Mouse (Mus musculus) heart, postnatal 10 days (tissue): ENCODE results near the gene Slc38a11. TPM values are rescaled to one million over a fixed set of nuclear protein-coding genes. Genes with fewer than 3 reads are reported as not detected.

ENCODE experiments used
- DNase-seq, 2 experiments: peaks; one replicate each; pipeline ENCODE4 v3.0.0; 2021
- intact Hi-C: fragments of 180-260 bp; cut with DNase I; formaldehyde crosslinking; loops from one replicate; pipeline ENCODE4 v1.15.1; 2025
- total RNA-seq, 2 experiments: library from RNA; stranded (reverse); gene quantifications; 2 replicates each; pipeline ENCODE4 v1.2.3; 2021

The Slc38a11 gene
- total RNA-seq, 2 experiments from 2014 or later = 1.5 to 2.4 TPM

- intact Hi-C loops = no loop called here
- no peak for DNase-seq
Observed at GRCm38 (mm10) chr2:65334091-65334490, 29.7 kb downstream of the Slc38a11 start.

DNA sequence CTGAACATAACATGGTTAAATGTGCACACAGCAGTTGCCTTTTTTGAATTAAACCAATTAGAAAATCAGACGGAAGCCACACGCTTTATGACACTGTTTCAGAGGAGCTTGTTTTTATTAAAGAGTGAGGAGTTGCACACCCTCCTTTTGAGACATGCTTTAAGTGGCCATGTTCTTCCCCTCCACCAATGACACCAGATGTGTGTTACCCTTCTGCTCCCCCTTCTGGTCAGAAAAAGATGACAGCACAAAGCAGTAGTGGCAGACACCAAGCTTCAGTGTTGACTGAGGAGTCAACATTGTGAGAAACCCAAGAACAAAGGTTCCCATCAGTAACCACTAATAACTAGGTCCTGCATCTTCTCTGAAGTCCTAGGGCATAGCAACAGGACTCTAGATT, 32.5 kb downstream of the Slc38a11 start:
- intact Hi-C loops = no loop called here
- peak; percentile 41 to 59 for DNase-seq

DNA sequence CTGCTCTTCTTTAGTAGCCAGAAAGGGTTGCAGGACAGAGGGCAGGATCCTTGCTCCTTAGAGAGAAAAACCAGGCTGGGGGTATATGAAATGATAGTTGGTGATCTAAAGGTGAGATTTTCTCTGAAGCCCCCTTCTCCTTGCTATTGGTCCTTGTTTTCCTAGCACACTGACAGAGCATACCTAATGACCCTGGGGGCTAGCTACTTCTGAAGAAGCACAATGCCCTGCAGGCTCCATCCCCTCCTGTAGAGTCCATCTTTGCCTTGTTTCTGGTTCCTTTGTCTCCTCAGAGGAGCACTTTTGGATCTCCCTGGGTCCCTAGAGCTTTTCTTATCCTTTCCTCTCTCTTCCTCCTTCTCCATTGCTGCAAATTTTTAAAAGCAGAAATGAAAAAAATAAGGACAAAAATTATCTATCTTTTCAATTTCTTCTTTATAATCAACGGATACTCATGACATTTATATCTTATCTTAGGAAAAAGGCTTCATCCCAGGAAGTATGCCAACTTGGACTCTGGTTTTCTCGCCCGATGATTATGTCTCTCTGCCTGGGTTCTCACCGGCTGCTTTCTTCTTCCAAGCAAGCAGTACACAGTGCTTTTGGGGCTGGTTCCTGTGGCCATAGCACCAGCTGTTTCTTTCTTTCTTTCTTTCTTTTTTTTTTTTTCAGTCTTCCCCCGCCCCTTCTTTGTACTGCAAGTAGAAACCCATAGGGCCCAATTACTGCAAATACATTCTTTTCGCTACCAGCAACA, 41.7 kb downstream of the Slc38a11 start:
- DNase-seq = no peak

GRCm38 (mm10) chr2:65320975-65321374, 42.9 kb downstream of the Slc38a11 start:
- intact Hi-C loops = no loop called here
- DNase-seq = peak; percentile 35 to 48

More for the DNA sequence above, 41.7 kb downstream of the Slc38a11 start:
- intact Hi-C loops = no loop called here

DNA sequence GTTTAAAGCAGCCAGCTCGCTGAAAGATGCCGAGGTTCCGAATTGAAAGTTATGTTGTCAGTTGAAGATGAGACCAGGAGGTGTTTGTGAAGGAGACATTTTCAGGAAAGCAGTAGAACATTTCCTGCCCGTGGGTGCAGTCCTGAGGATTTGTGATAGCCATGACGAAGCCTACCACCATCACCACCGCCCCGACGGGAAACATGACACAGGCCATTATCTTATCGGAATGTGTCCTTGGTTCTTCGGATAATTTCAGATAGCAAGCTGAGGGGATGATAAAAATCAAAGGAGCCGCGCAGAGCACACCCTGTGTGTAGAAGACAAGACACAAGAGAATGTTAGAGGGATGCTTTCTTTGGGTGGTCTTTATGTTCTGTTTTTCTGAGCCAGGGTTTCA, 47.1 kb downstream of the Slc38a11 start:
- DNase-seq = no peak
- intact Hi-C loops = no loop called here

DNA sequence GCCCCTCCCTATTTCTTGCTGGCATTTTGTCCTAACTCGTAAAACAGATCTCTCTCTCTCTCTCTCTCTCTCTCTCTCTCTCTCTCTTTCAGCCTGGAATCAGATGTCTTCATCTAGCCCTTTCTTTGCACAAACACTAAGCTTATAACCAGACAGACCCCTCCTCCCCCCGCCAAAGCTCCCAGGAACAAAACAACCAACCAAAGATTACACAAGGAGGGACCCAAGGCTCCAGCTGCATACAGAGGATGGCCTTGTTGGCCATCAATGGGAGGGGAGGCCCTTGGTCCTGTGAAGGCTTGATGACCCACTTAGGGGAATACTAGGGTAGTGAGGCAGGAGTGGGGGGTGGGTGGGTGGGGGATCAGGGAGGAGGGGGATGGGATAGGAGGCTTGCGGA, 52.6 kb downstream of the Slc38a11 start:
- intact Hi-C loops = no loop called here
- no peak for DNase-seq

DNA sequence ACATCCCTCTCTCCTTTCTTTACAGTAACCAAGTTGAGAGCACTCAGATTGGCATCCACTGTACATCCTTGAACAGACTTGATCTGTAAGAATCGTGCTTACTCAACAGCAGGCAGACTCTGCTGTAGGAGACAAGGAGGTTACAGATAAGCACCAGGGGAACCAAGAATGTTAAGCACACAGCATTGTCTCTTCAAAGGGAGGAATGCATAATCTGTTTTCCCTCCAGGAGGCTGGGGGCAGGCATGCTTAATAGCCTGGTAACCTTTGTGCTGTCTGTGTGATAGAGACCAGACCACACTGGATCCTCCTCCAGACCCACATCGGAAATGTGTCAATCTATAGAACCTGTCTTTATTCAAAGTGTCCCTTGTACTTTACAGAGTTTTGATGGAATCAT, 67.3 kb downstream of the Slc38a11 start:
- intact Hi-C loops = no loop called here
- DNase-seq = no peak

- intact Hi-C loops = no loop called here
- DNase-seq = peak; percentile 65 to 66
Observed at GRCm38 (mm10) chr2:65294092-65294491, 69.7 kb downstream of the Slc38a11 start.

DNA sequence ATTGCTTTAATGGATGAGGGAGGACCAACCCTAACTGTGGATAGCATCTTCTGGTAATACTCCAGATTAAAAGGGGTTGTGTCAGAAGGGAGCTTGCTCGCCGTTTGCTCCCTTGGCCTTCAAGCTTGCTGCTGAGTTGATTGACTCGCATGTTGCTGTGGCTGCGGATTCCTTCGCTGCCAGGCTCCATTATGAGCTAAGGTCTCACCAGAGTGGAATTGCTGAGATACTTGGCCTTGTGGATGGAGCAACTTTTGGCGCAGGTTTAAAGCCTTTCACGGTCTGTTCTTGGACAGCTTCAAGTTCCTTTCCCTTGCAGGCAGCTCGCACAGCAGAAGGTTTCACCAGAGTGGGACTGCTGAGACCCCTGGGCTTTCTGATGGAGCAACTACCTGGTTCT, 70.4 kb downstream of the Slc38a11 start:
- peak; percentile 4 to 6 for DNase-seq
- intact Hi-C loops = loop anchor here (2.0 kb wide), 1 partner anchor 53 kb away; no protein-coding TSS in a partner anchor

DNA sequence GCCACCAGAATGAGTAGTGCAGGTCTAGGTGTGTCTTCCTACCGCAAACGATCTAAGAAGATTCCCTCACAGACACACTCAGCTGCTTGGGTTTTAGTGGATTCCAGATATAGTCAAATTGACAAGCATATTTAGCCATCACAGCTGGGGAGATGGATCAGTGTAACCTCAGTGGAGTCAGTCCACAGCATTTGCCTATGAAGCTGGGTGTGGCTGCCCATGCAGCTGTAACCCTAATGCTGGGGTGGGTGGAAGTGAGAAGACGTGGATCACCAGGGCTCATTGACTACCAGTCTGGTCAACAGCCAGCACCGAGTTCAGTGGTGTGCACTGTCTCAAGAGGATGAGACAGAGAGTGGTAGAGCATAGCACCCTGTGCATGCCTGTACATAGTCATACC, 74.1 kb downstream of the Slc38a11 start:
- DNase-seq = no peak
- intact Hi-C loops = no loop called here

- DNase-seq = no peak
Observed at GRCm38 (mm10) chr2:65288696-65289095, 75.1 kb downstream of the Slc38a11 start.

DNA sequence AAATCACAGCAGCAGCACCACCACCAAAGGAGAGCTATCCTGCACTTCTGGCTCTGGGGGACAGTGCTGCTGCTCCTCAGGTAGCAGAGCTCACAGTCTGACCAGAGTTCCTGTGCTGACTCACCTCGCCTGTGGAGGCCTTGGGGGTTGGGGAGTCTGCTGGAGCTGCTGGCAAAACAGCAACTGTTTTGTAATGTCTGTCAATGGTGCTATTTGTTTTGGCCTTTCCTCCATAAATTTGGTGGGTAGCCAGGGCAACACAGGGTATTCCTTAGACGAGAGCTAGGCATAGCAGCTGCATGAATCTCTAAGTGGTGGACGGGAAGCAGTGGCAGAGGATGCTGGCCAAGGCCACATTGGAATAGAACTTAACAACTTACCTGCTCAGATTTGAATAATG, 78.5 kb downstream of the Slc38a11 start:
- DNase-seq = peak; percentile 17 to 38
- intact Hi-C loops = no loop called here

More at GRCm38 (mm10) chr2:65288696-65289095, 75.1 kb downstream of the Slc38a11 start:
- intact Hi-C loops = no loop called here

GRCm38 (mm10) chr2:65282979-65283378, 80.9 kb downstream of the Slc38a11 start:
- DNase-seq = no peak
- intact Hi-C loops = no loop called here

DNA sequence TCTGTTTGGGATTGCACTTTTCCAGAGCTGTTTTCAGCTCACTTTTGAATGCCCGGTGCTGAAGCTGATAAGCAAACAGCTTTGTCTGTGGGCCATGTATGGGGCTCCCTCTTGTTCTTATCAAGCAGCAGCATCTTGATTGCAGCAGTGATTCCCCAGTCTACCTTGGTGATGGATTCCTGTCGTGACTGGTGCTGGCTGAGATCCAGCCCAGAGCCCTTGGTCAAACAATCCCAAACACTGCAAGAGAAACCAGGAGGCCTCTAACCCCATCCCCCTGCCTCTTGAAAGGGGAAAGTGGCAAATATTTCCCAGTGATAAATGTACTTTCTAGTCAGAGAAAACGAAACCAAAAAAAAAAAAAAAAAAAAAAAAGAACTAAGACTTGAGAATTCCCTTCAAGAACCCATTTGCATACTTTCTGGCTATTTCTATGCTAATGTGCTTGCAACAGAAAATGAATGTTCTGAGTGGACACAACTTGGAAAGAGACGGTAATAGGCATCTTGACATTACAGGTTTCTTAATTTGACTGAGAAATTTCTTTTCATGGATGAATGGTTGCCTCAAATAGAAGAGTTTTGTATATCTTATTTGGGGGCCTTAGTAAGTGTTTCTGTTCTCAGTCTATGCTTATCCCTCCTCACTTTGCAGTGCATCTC, 84.7 kb downstream of the Slc38a11 start:
- intact Hi-C loops = no loop called here
- no peak for DNase-seq

- DNase-seq = no peak
- intact Hi-C loops = no loop called here
Observed at GRCm38 (mm10) chr2:65275443-65276061, 88.3 kb downstream of the Slc38a11 start.

- no peak for DNase-seq
- intact Hi-C loops = no loop called here
Observed at GRCm38 (mm10) chr2:65273910-65274309, 89.9 kb downstream of the Slc38a11 start.

GRCm38 (mm10) chr2:65268731-65269130, 95.1 kb downstream of the Slc38a11 start:
- DNase-seq = no peak
- intact Hi-C loops = no loop called here

GRCm38 (mm10) chr2:65267834-65268233, 96.0 kb downstream of the Slc38a11 start:
- DNase-seq = no peak
- intact Hi-C loops = no loop called here

DNA sequence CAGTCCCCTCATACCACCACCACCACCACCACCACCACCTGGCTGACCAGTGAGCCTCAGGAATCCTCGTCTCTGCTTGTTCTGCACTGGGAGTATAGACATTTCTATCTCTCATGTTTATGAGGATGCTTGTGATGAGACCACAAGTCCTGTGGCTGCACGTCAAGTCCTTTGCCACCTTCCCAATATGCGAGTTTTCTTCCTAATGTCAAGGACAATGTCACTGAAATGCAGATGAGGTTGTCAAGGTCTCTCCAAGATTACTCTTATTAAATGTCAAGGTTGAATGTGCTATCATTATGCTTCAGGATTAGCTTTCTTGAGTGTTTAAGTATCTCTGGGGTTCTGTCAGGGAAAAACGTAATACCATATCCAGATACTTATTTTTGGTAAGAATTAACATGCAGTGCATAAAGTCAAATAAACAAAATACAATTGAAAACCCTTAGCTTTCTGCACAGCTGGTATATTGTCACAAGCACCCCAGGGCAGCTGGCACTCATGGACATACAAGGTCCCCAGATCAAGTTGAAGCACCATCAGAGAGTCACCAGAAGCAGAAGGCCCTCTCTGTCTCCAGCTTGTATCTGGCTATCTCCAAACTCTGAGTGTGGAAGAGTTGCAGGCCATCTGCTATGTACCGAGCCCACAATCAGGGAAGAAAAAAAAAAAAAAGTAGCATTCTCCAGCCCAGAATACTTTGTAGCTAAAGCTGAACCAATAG, 97.1 kb downstream of the Slc38a11 start:
- DNase-seq = no peak
- intact Hi-C loops = no loop called here
